Mouse (Mus musculus) hindbrain, embryonic 13.5 days (tissue): ENCODE measurements at regions not wholly inside any gene's neighbourhood (a gene's known extent, or its start where the extent isn't known, plus 50 kb on each side); places are given as distances from the start of the nearest gene placed in this dataset.

Experiments
- ATAC-seq: fragments of 200-750 bp; cut with Nextera tagmentation; 2 replicates; pipeline ENCODE4 v1.8.0; 2017; ENCODE audit warnings: moderate TSS enrichment; ENCODE audit not compliant: low FRiP score
- H3K27ac ChIP-seq: fragments of 300-500 bp; sonication (generic); 2 replicates; pipeline ENCODE4 v1.5.1; 2015; ENCODE audit warnings: inconsistent platforms, mild to moderate bottlenecking, moderate library complexity
- H3K27me3 ChIP-seq: fragments of 300-500 bp; sonication (generic); 2 replicates; pipeline ENCODE4 v1.6.1; 2015; ENCODE audit warnings: mild to moderate bottlenecking, inconsistent platforms
- H3K36me3 ChIP-seq: fragments of 300-500 bp; sonication (generic); 2 replicates; pipeline ENCODE4 v1.6.1; 2015; ENCODE audit warnings: mild to moderate bottlenecking, inconsistent platforms
- H3K4me1 ChIP-seq: fragments of 300-500 bp; sonication (generic); replicated peaks from 2 replicates; pipeline ENCODE4 v1.6.1; 2015; ENCODE audit warnings: inconsistent platforms
- H3K4me2 ChIP-seq: fragments of 300-500 bp; sonication (generic); 2 replicates; pipeline ENCODE4 v1.6.1; 2015; ENCODE audit warnings: inconsistent platforms, mild to moderate bottlenecking, moderate library complexity
- H3K4me3 ChIP-seq: fragments of 300-500 bp; sonication (generic); 2 replicates; pipeline ENCODE4 v1.5.1; 2015; ENCODE audit warnings: mild to moderate bottlenecking, inconsistent platforms
- H3K9ac ChIP-seq: fragments of 300-500 bp; sonication (generic); 2 replicates; pipeline ENCODE4 v1.6.1; 2015; ENCODE audit warnings: mild to moderate bottlenecking, inconsistent platforms
- H3K9me3 ChIP-seq: fragments of 300-500 bp; sonication (generic); 2 replicates; pipeline ENCODE4 v1.6.1; 2016; ENCODE audit warnings: inconsistent platforms
- WGBS: fragments of 180-500 bp; shearing (Covaris S2); methylation state at CpG from one replicate; pipeline ENCODE4 v1.1.7; 2015; 5-methylcytosine and 5-hydroxymethylcytosine counted together

GRCm38 (mm10) chr12:39094638-39095230, 315.6 kb downstream of the Etv1 start:
- Histone ChIP-seq H3K36me3 (no peaks in the 10 kb centered on the region), H3K9ac (no peak overlapping the region), H3K9me3 (no peaks in the 10 kb centered on the region), H3K4me1 (no peaks in the 10 kb centered on the region), H3K4me2 (no peak overlapping the region), H3K4me3 (no peak overlapping the region), H3K27ac (no peak overlapping the region), H3K27me3 (no peaks in the 10 kb centered on the region)
- no peak for ATAC-seq
- 12% methylated on average over 5 of the region's 5 CpGs for WGBS

GRCm38 (mm10) chr12:39123391-39124095, 344.4 kb downstream of the Etv1 start:
- H3K9ac ChIP-seq = no peak overlapping the region
- 86% methylated on average over 3 of the region's 3 CpGs for WGBS
- H3K27me3 ChIP-seq = no peaks in the 10 kb centered on the region
- no peak overlapping the region for H3K4me3 ChIP-seq
- no peaks in the 10 kb centered on the region for H3K9me3 ChIP-seq
- H3K4me2 ChIP-seq = no peak overlapping the region
- ATAC-seq = no peak
- no peak overlapping the region for H3K27ac ChIP-seq
- H3K36me3 ChIP-seq = no peaks in the 10 kb centered on the region
- no peaks in the 10 kb centered on the region for H3K4me1 ChIP-seq

- no peaks in the 10 kb centered on the region for H3K4me1 ChIP-seq
- ATAC-seq = no peak
- 51% methylated on average over 6 of the region's 6 CpGs for WGBS
- H3K27me3 ChIP-seq = no peaks in the 10 kb centered on the region
- H3K9ac ChIP-seq = no peak overlapping the region
- H3K36me3 ChIP-seq = no peaks in the 10 kb centered on the region
- H3K9me3 ChIP-seq = no peaks in the 10 kb centered on the region
- no peak overlapping the region for H3K4me3 ChIP-seq
- H3K4me2 ChIP-seq = no peak overlapping the region
- H3K27ac ChIP-seq = no peak overlapping the region
Measured at GRCm38 (mm10) chr12:39154689-39155088, 375.5 kb downstream of the Etv1 start.

- Histone ChIP-seq H3K27me3 (no peaks in the 10 kb centered on the region), H3K27ac (no peak overlapping the region), H3K9me3 (no peaks in the 10 kb centered on the region), H3K4me2 (no peak overlapping the region), H3K4me3 (no peak overlapping the region), H3K4me1 (no peaks in the 10 kb centered on the region), H3K36me3 (no peaks in the 10 kb centered on the region), H3K9ac (no peak overlapping the region)
- ATAC-seq = peak; percentile 28; the same call in 1 of the 2 replicates
- 62% methylated on average over 4 of the region's 4 CpGs for WGBS
Measured at GRCm38 (mm10) chr12:39176958-39177357, 397.8 kb downstream of the Etv1 start.

- no peak overlapping the region for H3K4me2 ChIP-seq
- no peaks in the 10 kb centered on the region for H3K27me3 ChIP-seq
- no peak for ATAC-seq
- no peaks in the 10 kb centered on the region for H3K9me3 ChIP-seq
- WGBS = 54% methylated on average over 4 of the region's 4 CpGs
- no peaks in the 10 kb centered on the region for H3K36me3 ChIP-seq
- no peaks in the 10 kb centered on the region for H3K4me1 ChIP-seq
- H3K9ac ChIP-seq = no peak overlapping the region
- no peak overlapping the region for H3K27ac ChIP-seq
- no peak overlapping the region for H3K4me3 ChIP-seq
Measured at GRCm38 (mm10) chr12:39224073-39224472, 444.9 kb downstream of the Etv1 start.

- Histone ChIP-seq H3K9me3 (no peaks in the 10 kb centered on the region), H3K4me3 (no peak overlapping the region), H3K9ac (no peak overlapping the region), H3K27me3 (no peaks in the 10 kb centered on the region), H3K36me3 (no peaks in the 10 kb centered on the region), H3K27ac (no peak overlapping the region), H3K4me1 (no peaks in the 10 kb centered on the region), H3K4me2 (no peak overlapping the region)
- WGBS = 81% methylated on average over 6 of the region's 6 CpGs
- ATAC-seq = no peak
Measured at GRCm38 (mm10) chr12:39256605-39257004, 477.4 kb downstream of the Etv1 start.

- Histone ChIP-seq H3K27me3 (no peaks in the 10 kb centered on the region), H3K4me1 (no peaks in the 10 kb centered on the region), H3K36me3 (no peaks in the 10 kb centered on the region), H3K9me3 (no peaks in the 10 kb centered on the region), H3K4me2 (no peak overlapping the region), H3K27ac (no peak overlapping the region), H3K9ac (no peak overlapping the region), H3K4me3 (no peak overlapping the region)
- ATAC-seq = no peak
- WGBS = 84% methylated on average over 1 of the region's 1 CpGs
Measured at GRCm38 (mm10) chr12:39257571-39257970, 478.4 kb downstream of the Etv1 start.

- Histone ChIP-seq H3K9me3 (no peaks in the 10 kb centered on the region), H3K4me3 (no peak overlapping the region), H3K4me2 (no peak overlapping the region), H3K9ac (no peak overlapping the region), H3K27me3 (no peaks in the 10 kb centered on the region), H3K36me3 (no peaks in the 10 kb centered on the region), H3K27ac (no peak overlapping the region), H3K4me1 (no peaks in the 10 kb centered on the region)
- WGBS = 81% methylated on average over 2 of the region's 2 CpGs
- ATAC-seq = no peak
Measured at GRCm38 (mm10) chr12:39289676-39290075, 510.5 kb downstream of the Etv1 start.

- H3K27me3 ChIP-seq = no peaks in the 10 kb centered on the region
- no peaks in the 10 kb centered on the region for H3K36me3 ChIP-seq
- peak overlapping the region; percentile 6; the same call in 1 of the 2 replicates for H3K4me2 ChIP-seq
- no peak overlapping the region for H3K9ac ChIP-seq
- peak; percentile 91 for ATAC-seq
- H3K4me1 ChIP-seq = peaks cover 11% of the 10 kb centered on the region; the same call in 1 of the 2 replicates
- no peaks in the 10 kb centered on the region for H3K9me3 ChIP-seq
- 21% methylated on average over 13 of the region's 13 CpGs for WGBS
- H3K27ac ChIP-seq = no peak overlapping the region
- H3K4me3 ChIP-seq = no peak overlapping the region
Measured at GRCm38 (mm10) chr12:39301351-39302212, 522.4 kb downstream of the Etv1 start.

GRCm38 (mm10) chr12:39302213-39302591, 523.0 kb downstream of the Etv1 start:
- Histone ChIP-seq H3K4me3 (no peak overlapping the region), H3K27ac (no peak overlapping the region), H3K36me3 (no peaks in the 10 kb centered on the region), H3K9me3 (no peaks in the 10 kb centered on the region), H3K4me2 (no peak overlapping the region), H3K4me1 (peaks cover 11% of the 10 kb centered on the region; the same call in 1 of the 2 replicates), H3K9ac (no peak overlapping the region), H3K27me3 (no peaks in the 10 kb centered on the region)
- ATAC-seq = no peak
- 57% methylated on average over 2 of the region's 2 CpGs for WGBS

GRCm38 (mm10) chr12:39307746-39308145, 528.6 kb downstream of the Etv1 start:
- Histone ChIP-seq H3K4me2 (no peak overlapping the region), H3K27me3 (no peaks in the 10 kb centered on the region), H3K36me3 (no peaks in the 10 kb centered on the region), H3K27ac (no peak overlapping the region), H3K9me3 (no peaks in the 10 kb centered on the region), H3K9ac (no peak overlapping the region), H3K4me3 (no peak overlapping the region), H3K4me1 (no peaks in the 10 kb centered on the region)
- 67% methylated on average over 1 of the region's 1 CpGs for WGBS
- no peak for ATAC-seq

GRCm38 (mm10) chr12:39309905-39310304, 530.7 kb downstream of the Etv1 start:
- H3K4me1 ChIP-seq = no peaks in the 10 kb centered on the region
- no peak overlapping the region for H3K4me2 ChIP-seq
- no peak for ATAC-seq
- H3K9ac ChIP-seq = no peak overlapping the region
- WGBS = 75% methylated on average over 3 of the region's 3 CpGs
- H3K9me3 ChIP-seq = no peaks in the 10 kb centered on the region
- H3K4me3 ChIP-seq = no peak overlapping the region
- H3K36me3 ChIP-seq = no peaks in the 10 kb centered on the region
- H3K27ac ChIP-seq = no peak overlapping the region
- H3K27me3 ChIP-seq = no peaks in the 10 kb centered on the region
